Mouse (Mus musculus): ENCODE results near the gene Gm4131.

DNA sequence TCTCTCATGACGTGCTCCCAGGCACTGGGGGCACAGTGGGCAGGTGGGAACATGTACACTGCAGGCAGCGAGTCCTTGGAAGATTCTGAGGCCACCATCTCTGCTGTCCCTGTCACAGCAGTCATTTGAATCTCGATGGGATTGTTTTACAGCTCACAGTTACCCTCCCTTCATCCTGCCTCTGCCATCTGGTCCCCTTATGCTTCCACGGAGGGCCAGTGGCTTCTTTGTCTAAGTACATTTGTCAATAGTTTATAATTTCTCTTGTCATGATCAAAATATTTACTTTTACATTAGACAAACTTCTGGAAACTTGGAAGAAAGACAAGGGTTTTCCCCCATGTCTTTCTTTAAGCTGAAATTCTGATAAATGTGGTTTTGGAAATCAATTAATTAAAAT is 20.0 kb downstream of the Gm4131 start:
- TF ChIP-seq CTCF (IDR thresholded peaks at IDR 0.05; ENCODE audit: extremely low read depth, insufficient read depth, low read length) (no peak), POLR2A (IDR thresholded peaks at IDR 0.05; ENCODE audit: extremely low read depth, insufficient read depth, low read length) (no peak)
